Mouse (Mus musculus): ENCODE data around the gene Tdo2. TPM values are rescaled to one million over a fixed set of nuclear protein-coding genes. Genes with fewer than 3 reads are reported as not detected.

Tdo2 gene
- total RNA-seq, 1 experiment: not detected

DNA sequence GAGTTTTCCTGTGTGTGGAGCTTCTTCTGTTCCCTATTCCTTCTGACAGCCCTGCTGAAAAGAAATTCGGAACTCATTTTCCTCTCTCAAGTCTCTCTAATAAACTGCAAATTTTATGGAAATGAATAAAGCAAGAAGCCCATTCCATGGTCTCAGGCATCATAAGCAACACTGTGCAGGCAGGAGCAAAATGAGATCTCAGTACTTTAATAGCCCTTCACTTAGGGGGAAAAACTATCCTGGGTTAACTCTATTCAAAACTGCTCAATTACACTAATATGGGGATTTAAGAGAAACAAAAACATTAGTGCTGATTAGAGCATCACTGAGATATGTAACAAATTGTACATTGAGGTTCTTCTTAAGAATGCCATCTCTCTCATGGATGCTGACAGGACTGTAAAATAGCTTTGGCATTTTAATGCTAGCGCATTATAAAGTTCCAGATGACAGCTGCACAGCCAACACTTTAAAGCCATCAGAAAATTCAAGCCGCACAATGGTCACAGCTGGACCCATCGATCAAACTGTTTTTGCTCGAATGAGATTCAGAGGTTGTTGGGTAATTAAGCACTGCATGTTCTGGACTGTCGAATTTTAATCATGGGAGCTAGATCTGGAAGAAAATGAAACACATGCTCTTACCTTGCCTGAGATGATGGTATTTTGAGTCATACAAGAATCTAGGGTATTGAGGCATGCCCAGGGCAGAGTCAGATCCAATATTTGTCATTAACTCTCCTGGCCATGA is 65.5 kb downstream of the Tdo2 start:
- H3K4me1 ChIP-seq (ENCODE audit: control insufficient read depth in 2 of 2, insufficient read depth in 2 of 2, low read length in 2 of 2, poor library complexity in 1 of 2): no peaks in the 10 kb centered on the region
- no peak for TF ChIP-seq ZNF384 (IDR thresholded peaks at IDR 0.05; ENCODE audit: low read depth, low read length)
- no peak for TF ChIP-seq ZC3H11A (IDR thresholded peaks at IDR 0.05; ENCODE audit: borderline replicate concordance, low read depth, low read length)
- no peak for TF ChIP-seq HCFC1 (IDR thresholded peaks at IDR 0.05; ENCODE audit: borderline replicate concordance, insufficient read depth, low read length)
- no peak for TF ChIP-seq CHD2 (IDR thresholded peaks at IDR 0.05; ENCODE audit: low read depth, low read length)
- no peak for TF ChIP-seq MAFK (IDR thresholded peaks at IDR 0.05; ENCODE audit: insufficient read depth, low read depth, low read length)
- H3K4me3 ChIP-seq (ENCODE audit: insufficient read depth in 1 of 2, low read depth in 1 of 2, low read length in 2 of 2, poor library complexity in 1 of 2, severe bottlenecking in 1 of 2): no peak overlapping the region
- in situ Hi-C loops (cut with MboI; ENCODE audit: low sequenced_read_pairs in 2 of 2, unreplicated experiment in 2 of 2): no loop called here
- no peak overlapping the region for H3K27ac ChIP-seq (ENCODE audit: insufficient read depth, low read depth, low read length, poor library complexity, severe bottlenecking)
- H3K9me3 ChIP-seq (ENCODE audit: control insufficient read depth, insufficient read depth, low read depth, low read length): no peaks in the 10 kb centered on the region
- no peak for DNase-seq (ENCODE audit: low read depth, low spot score)
- no peak overlapping the region for H3K9ac ChIP-seq (ENCODE audit: insufficient read depth, low read depth, low read length, poor library complexity, severe bottlenecking)
- H3K36me3 ChIP-seq (ENCODE audit: control insufficient read depth, insufficient read depth, low read length, poor library complexity, severe bottlenecking): no peaks in the 10 kb centered on the region

Other genes with a start within 250 kb of the Tdo2 start
- gene Ctso, start 43.6 kb downstream of the Tdo2 start, total RNA-seq (2012; rRNA removed): 0.32 and 0.49 TPM in 2 replicates
- not detected in 2 replicates for gene Asic5, start 6.1 kb upstream of the Tdo2 start, total RNA-seq (2012; rRNA removed)
- 0.26 and 0.49 TPM in 2 replicates for gene Gucy1b1, start 98.5 kb upstream of the Tdo2 start, total RNA-seq (2012; rRNA removed)
- 0.04 TPM in 1 of 2 replicates, not detected in the other for gene Gucy1a1, start 169.6 kb upstream of the Tdo2 start, total RNA-seq (2012; rRNA removed)